Mouse (Mus musculus) lung, postnatal 36 days (tissue): Measurements from ENCODE around the gene Bcl2a1d.
"Not testable (repeated sequence)": the region's sequence is repeated elsewhere in the genome, so short reads cannot be mapped to it uniquely, and the experiment has no call there.

Source experiments
- DNase-seq: peaks from one replicate; pipeline ENCODE4 v3.0.0; 2022; ENCODE audit warnings: mixed read lengths

The Bcl2a1d gene

GRCm38 (mm10) chr9:88731728-88732127 is at the start of gene Bcl2a1d:
Gene Bcl2a1d, minus strand, starts transcription at chr9:88731914.
- DNase-seq = peak; percentile 58

DNA sequence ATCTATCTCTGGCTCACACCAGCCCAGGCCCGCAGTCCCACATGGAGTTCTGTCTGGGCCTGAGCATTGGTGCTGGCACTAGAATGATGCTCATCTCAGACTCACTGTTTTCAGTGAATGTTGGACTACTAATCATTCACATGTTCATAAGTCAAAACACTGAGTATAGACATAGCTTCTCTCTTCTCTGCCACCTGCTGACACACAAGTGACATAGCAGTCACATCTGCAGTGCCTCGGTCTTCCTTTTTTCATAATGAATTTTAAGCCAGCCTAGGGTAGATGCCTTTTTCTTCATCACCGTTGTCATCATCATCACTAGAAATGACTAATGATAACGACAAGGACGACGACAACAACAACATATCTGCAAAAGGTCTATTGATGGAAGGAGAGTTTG is 38.5 kb upstream of the Bcl2a1d start:
- DNase-seq = not testable (repeated sequence)

DNA sequence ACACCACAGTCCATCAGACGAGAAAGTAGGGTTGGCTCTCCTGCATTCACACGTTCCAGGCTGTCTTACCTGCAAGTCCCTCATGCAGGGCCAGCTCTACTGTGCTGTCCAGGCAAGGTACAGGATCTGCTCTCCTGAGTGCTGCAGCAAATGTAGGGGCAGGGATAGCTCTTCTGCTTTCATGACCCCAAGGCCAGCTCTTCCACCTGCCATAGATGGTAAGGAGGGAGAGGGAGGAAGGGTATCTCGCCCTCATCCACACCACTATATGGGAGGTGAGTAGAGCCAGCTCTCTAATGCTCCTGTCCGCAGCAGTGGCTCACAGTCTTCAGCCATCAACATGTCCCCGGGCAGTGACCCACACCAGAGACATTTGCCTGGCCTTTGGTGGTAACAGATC is 37.8 kb upstream of the Bcl2a1d start:
- DNase-seq = not testable (repeated sequence)

DNA sequence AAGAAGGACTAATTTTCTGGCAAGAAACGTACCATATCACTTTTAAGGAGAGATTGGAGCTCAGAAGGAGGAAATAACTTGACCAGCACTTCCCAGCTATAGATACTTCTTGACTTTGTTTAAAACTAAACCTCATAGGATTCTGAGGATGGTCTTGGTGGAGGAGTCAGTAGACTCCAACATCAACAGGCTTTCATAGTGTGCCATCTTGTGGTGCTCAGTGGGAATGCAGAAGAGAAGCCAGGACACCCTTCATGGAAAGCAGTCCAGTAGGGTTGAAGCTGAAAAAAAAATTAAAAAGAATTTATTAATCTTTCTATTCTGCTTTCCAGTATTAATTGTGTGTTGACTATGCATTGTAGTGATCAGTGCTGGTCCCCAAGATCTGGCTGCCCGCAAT is 15.0 kb upstream of the Bcl2a1d start:
- peak; percentile 73 for DNase-seq

DNA sequence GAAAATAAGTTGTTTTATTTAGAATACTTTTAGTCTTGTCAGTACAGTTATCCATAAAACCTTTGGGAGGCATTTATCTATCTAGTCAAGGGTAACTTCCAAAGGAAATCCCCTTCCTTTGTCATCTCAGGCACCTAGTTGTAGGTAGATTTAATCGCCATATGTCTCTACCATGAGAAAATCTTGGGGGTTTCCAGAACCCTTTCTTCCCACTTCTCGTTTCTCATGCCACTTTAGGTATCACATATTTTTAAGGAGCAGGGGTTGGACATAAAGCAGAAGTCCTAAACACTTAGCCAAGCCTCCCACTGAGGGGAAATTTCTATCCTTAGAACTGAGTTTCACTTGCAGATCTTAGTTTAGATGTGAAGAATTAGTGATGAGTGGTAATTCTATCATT is 14.3 kb upstream of the Bcl2a1d start:
- DNase-seq = not testable (repeated sequence)

DNA sequence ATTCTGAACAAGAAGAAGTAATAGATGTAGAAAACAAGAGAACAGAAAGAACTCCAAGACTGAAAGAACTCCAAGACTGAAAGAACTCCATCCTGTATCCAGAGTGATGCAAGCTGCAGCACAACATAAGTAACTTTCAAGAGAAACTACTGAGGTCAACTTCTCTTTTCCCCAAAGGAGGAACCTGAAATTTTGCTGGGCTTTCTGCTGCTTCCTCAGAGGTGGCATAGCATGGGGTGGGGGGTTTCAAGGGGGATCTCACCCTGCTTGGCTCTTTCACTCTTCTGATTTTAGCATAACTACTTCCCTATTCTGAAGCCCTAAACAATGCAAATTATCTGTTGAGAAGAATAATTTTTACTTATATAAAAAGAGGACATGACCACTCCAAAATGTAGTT is 3.6 kb upstream of the Bcl2a1d start:
- DNase-seq = not testable (repeated sequence)

- peak; percentile 87 for DNase-seq
Measured at GRCm38 (mm10) chr9:88733182-88733581, 1.5 kb upstream of the Bcl2a1d start.

DNA sequence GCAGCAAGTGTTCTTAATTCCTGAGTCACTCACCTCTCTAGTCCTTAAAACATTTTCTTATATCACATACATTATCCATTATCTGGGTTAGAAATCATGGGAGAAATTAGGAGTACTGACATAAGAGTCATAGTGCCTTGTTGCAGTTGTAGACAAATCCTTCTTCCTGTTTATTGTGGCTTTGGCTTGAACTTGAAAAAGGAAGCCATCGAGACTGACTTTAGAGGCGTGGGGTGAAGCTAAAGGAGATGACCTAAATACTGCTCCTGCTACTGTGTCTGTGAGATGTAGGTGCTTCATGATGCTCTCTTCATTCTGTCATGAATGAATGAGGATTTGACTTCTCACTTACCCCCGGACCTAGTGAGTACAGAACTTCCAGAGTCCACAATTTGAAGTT is 620 bp upstream of the Bcl2a1d start:
- DNase-seq = not testable (repeated sequence)

GRCm38 (mm10) chr9:88728311-88728710 is 3.4 kb downstream of the Bcl2a1d start:
- not testable (repeated sequence) for DNase-seq

- DNase-seq = not testable (repeated sequence)
Measured at GRCm38 (mm10) chr9:88721628-88722027, 10.1 kb downstream of the Bcl2a1d start.

DNA sequence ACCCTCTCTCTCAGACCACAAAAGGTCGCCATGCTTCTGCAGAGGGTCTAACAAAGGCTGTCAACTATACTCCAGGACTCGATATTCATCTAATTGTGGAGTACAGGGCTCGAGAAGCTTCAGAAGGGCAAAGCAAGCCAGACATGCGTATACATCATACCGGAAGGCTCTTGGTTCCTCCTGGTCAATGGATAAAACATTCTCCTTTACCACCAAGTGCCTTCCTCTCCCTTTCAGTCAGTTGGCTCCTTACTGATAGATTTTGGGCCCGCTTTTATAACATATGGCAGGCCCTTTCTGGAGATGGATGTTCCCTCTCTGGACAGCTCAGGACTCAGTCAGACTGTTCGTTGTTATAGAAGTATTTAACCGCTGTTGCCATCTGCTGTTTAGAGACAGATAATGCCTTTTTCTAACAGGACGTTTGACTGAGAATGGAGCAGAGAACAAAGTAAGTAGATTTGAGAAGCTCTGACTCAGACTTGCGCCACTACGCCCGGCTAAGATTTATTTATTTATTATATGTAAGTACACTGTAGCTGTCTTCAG is 11.7 kb downstream of the Bcl2a1d start, which contains the start of gene Mthfsl:
TSS of gene Mthfsl (minus strand) at position 308 of the 549 bp plus-strand sequence.
- DNase-seq = peak; percentile 69

DNA sequence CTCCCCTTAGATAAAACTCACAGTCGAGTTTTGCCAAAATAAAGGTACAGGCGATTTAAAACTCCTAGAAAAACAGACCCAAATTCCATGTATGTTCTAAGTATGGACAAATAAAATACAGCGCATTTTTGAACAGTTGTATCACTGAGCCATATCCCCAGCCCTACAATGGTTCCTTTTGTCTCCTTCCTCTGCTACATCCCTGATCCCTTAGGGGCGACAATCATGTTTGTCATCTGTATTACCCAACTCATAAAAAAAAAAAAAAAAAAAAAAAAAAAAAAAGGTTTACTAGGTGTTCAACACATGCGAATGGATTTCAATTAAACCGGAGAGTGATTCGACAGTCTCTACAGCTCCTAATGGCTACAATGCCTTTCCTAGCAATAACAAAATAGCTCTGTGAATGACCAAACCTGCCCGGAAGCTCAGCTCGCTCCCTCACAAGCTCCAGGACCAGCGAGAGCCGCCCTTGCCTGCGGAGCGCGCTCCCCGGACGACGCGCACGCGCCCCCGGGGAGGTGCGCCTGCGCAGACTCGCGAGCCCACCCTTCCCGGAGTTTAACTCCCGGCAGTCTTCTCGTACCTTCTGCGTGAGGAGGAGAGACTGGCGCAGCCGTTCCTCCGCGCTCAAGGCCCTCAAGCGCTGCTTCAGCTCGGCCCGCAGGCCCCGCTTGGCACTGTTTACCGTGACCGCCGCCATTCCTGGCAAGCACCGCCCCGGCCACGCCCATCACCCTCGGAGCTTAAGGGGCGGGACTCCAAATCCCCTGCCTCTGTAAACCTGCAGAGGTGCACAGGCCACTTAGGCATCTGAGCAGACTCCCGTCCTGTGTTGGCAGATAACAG is 12.4 kb downstream of the Bcl2a1d start:
- not testable (repeated sequence) for DNase-seq

GRCm38 (mm10) chr9:88718593-88718992 is 13.1 kb downstream of the Bcl2a1d start:
- DNase-seq = not testable (repeated sequence)

DNA sequence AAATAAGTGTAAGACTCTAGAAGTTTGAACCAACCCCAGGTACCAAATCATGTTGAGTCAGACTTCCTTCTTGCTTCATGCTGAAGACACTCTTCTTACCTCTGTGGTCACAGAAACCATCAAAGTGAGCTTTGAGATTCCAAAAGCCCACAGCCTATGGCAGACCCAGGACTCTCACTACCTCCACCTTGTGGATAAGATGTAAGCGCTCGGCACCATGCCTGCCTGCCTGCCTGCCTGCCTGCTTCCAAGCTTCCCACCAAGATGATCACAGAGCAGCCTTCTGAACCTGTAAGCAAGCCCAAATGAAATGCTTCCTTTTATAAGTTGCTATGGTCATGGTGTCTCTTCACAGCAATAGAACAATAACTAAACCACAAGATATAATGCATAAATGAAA is 13.6 kb downstream of the Bcl2a1d start:
- peak; percentile 74 for DNase-seq

DNA sequence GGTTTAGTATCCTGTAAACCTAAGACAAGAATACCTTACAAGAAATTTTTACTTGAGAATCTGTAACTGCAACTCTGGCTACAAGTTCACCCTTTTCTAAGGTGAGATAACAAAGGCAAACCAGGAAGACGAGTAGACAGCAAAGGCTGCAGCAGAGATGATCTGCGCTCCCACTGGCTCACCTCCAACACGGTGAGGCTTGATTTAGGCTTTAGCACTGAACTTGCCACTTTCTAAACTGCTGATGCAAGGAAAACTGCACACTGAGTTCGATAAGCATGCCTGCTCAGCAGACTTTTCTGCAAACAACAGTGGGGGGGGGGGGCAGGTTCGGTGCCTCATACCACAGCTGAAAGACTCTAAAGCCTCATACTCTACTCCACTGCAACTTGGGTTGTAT is 17.2 kb downstream of the Bcl2a1d start:
- DNase-seq = not testable (repeated sequence)

GRCm38 (mm10) chr9:88712164-88712749 is 19.5 kb downstream of the Bcl2a1d start:
- DNase-seq = not testable (repeated sequence)

DNA sequence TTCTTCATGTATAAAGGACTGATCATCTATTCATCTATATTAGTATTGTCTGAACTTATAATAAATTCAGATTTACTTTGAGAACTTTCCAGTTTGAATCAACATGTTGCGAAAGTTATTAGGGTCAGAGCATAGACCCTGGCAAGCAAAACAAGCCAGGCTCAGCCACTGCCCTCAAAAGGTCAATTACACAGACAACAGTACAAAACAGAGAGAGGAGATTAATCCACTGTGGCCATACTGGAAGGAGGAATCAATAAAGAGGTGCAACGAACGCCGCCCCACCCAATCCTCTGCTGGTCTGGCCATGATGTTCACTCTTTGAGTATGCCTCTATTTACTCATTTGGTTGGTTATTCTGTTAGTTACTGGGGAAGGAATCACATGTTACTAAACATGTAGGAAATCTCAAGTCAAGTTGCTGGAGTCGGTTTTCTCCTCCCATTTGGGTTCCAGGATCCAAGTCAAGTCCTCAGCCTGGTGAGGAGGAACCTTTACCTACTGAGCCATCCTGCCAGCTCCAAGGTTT is 20.7 kb downstream of the Bcl2a1d start:
- DNase-seq = not testable (repeated sequence)

DNA sequence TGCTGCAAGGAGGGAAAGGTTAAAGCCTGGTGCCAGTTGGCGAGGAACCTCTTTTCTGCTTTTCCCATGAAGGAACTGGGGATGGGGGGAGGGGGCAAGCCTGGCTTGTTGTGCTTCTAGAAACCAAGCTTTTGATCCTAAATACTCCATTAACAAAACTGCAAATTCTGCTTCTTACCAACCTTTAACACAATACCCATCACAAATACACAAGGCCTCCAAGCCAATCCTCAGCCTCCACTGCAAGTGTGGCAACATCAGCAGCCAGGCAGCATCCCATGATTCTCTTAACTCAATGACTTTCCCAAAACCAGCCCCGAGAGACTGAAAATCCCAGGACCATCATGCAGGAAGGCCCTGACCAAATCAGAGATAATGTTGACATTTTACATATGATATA is 21.3 kb downstream of the Bcl2a1d start:
- DNase-seq = not testable (repeated sequence)

- peak; percentile 44 for DNase-seq
Measured at GRCm38 (mm10) chr9:88709794-88710193, 21.9 kb downstream of the Bcl2a1d start.

DNA sequence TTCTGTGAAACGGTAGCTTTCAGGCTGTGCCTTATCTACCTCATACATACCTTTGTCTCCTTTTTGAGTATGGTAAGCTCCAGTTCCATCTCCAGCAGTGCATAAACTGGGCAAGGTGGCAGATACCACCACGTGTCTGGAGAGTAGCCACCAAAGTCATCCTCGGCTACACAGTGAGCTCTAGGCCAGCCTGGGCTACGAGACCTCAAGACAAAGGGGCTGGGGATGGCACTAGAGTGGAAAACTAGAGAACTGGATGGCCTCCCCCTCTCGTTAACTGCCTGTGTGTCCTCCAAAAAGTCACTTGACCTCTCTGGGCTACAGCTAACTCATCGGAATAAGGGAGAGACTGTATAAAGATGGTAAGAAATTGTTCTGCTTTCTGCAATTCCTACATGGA is 22.4 kb downstream of the Bcl2a1d start:
- no peak for DNase-seq

- no peak for DNase-seq
Measured at GRCm38 (mm10) chr9:88706700-88707099, 25.0 kb downstream of the Bcl2a1d start.

- DNase-seq = not testable (repeated sequence)
Measured at GRCm38 (mm10) chr9:88705157-88705556, 26.6 kb downstream of the Bcl2a1d start.

DNA sequence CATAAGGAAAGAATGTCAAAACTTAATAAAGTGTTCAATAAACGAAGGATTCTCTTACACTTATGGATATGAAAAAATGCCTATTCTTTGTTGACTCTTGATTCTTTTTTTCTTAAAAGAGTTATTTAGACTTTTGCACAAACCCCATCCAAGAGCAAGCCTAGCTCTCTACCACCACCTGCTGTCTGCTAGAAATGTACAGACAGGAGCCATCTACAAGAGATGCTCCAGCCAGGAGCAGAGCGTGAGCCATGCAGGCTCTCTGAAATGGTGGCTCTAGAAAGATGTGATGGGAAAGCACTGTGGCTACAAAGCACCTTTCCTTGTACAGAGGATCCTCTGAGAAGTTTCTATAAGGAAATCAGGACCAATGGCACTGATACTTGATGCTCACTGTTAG is 33.0 kb downstream of the Bcl2a1d start:
- DNase-seq = not testable (repeated sequence)
